Mouse (Mus musculus): ENCODE results near the gene Fam189a2. TPM values are rescaled to one million over a fixed set of nuclear protein-coding genes. Genes with fewer than 3 reads are reported as not detected.

The Fam189a2 gene
- total and polyA plus RNA-seq, 3 experiments = not detected

- Histone ChIP-seq H3K27me3 (ENCODE audit: control insufficient read depth in 1 of 2, insufficient read depth in 2 of 2, low read length in 2 of 2) (no peaks in the 10 kb centered on the region), H3K36me3 (ENCODE audit: control insufficient read depth in 1 of 2, insufficient read depth in 2 of 2, low read length in 2 of 2) (no peaks in the 10 kb centered on the region)
- no peak for DNase-seq (ENCODE audit: low read depth, low spot score)
Measured at GRCm38 (mm10) chr19:24024131-24024530, 6.7 kb downstream of the Fam189a2 start.

GRCm38 (mm10) chr19:24023351-24023750 lies 7.5 kb downstream of the Fam189a2 start:
- no peaks in the 10 kb centered on the region for H3K79me2 ChIP-seq (ENCODE audit: control insufficient read depth, insufficient read depth, low read length, poor library complexity)
- no peaks in the 10 kb centered on the region for H3K36me3 ChIP-seq (ENCODE audit: control insufficient read depth in 1 of 2, insufficient read depth in 2 of 2, low read length in 2 of 2)
- DNase-seq (ENCODE audit: low read depth, low spot score) = no peak
- no peaks in the 10 kb centered on the region for H3K4me1 ChIP-seq (ENCODE audit: control insufficient read depth in 1 of 2, insufficient read depth in 2 of 2, low read length in 2 of 2)
- no peak overlapping the region for H3K27ac ChIP-seq (ENCODE audit: control insufficient read depth, low read depth, low read length)
- no peak overlapping the region for H3K9ac ChIP-seq (ENCODE audit: control insufficient read depth, low read depth, low read length, poor library complexity, severe bottlenecking)
- no peaks in the 10 kb centered on the region for H3K27me3 ChIP-seq (ENCODE audit: control insufficient read depth in 1 of 2, insufficient read depth in 2 of 2, low read length in 2 of 2)
- no peak overlapping the region for H3K4me3 ChIP-seq (ENCODE audit: control insufficient read depth in 1 of 2, insufficient read depth in 1 of 2, low read depth in 2 of 2, low read length in 2 of 2)
- no peaks in the 10 kb centered on the region for H3K9me3 ChIP-seq (replicated peaks; ENCODE audit: insufficient read depth, low read length)
- TF ChIP-seq ELF1 (IDR thresholded peaks at IDR 0.05; ENCODE audit: low read depth, low read length) (no peak), TBP (IDR thresholded peaks at IDR 0.05; ENCODE audit: low read depth, low read length) (no peak), HCFC1 (IDR thresholded peaks at IDR 0.05; ENCODE audit: low read depth, low read length) (no peak), POLR2AphosphoS2 (IDR thresholded peaks at IDR 0.05; ENCODE audit: low read length) (no peak), ZMIZ1 (IDR thresholded peaks at IDR 0.05; ENCODE audit: low read depth, low read length) (no peak), RCOR1 (IDR thresholded peaks at IDR 0.05; ENCODE audit: low read depth, low read length) (no peak), CHD1 (IDR thresholded peaks at IDR 0.05; ENCODE audit: low read depth, low read length) (no peak), UBTF (IDR thresholded peaks at IDR 0.05; ENCODE audit: borderline replicate concordance, insufficient read depth, low read depth, low read length) (no peak), USF1 (IDR thresholded peaks at IDR 0.05; ENCODE audit: low read depth, low read length) (no peak), ZC3H11A (IDR thresholded peaks at IDR 0.05; ENCODE audit: low read depth, low read length) (no peak)

More at GRCm38 (mm10) chr19:24024131-24024530, 6.7 kb downstream of the Fam189a2 start:
- TF ChIP-seq MEF2A (IDR thresholded peaks at IDR 0.05; ENCODE audit: extremely low read depth, insufficient replicate concordance, low read depth, low read length, poor library complexity, severe bottlenecking) (no peak), MAFK (IDR thresholded peaks at IDR 0.05; ENCODE audit: borderline replicate concordance, low read depth, low read length) (no peak), GATA1 (IDR thresholded peaks at IDR 0.05; ENCODE audit: low read depth, low read length) (no peak), UBTF (IDR thresholded peaks at IDR 0.05; ENCODE audit: borderline replicate concordance, insufficient read depth, low read depth, low read length) (no peak), MAZ (IDR thresholded peaks at IDR 0.05; ENCODE audit: low read depth, low read length) (no peak)
- H3K9ac ChIP-seq (ENCODE audit: control insufficient read depth, low read depth, low read length, poor library complexity, severe bottlenecking) = no peak overlapping the region
- no peaks in the 10 kb centered on the region for H3K9me3 ChIP-seq (replicated peaks; ENCODE audit: insufficient read depth, low read length)
- H3K4me1 ChIP-seq (ENCODE audit: control insufficient read depth in 1 of 2, insufficient read depth in 2 of 2, low read length in 2 of 2) = no peaks in the 10 kb centered on the region
- no peaks in the 10 kb centered on the region for H3K79me2 ChIP-seq (ENCODE audit: control insufficient read depth, insufficient read depth, low read length, poor library complexity)
- no peak overlapping the region for H3K27ac ChIP-seq (ENCODE audit: control insufficient read depth, low read depth, low read length)
- no peak overlapping the region for H3K4me3 ChIP-seq (ENCODE audit: control insufficient read depth in 1 of 2, insufficient read depth in 1 of 2, low read depth in 2 of 2, low read length in 2 of 2)

- no peaks in the 10 kb centered on the region for H3K4me1 ChIP-seq (ENCODE audit: control insufficient read depth in 1 of 2, insufficient read depth in 2 of 2, low read length in 2 of 2)
- no peaks in the 10 kb centered on the region for H3K27me3 ChIP-seq (ENCODE audit: control insufficient read depth in 1 of 2, insufficient read depth in 2 of 2, low read length in 2 of 2)
- no peak overlapping the region for H3K4me3 ChIP-seq (ENCODE audit: control insufficient read depth in 1 of 2, insufficient read depth in 1 of 2, low read depth in 2 of 2, low read length in 2 of 2)
- H3K79me2 ChIP-seq (ENCODE audit: control insufficient read depth, insufficient read depth, low read length, poor library complexity) = no peaks in the 10 kb centered on the region
- no peak for DNase-seq (ENCODE audit: low read depth, low spot score)
- H3K9me3 ChIP-seq (replicated peaks; ENCODE audit: insufficient read depth, low read length) = no peaks in the 10 kb centered on the region
- no peak for TF ChIP-seq USF2 (IDR thresholded peaks at IDR 0.05; ENCODE audit: borderline replicate concordance in 1 of 2, insufficient read depth in 1 of 2, low read depth in 1 of 2, low read length in 2 of 2)
- TF ChIP-seq RAD21 (IDR thresholded peaks at IDR 0.05; ENCODE audit: low read depth, low read length) = no peak
- TF ChIP-seq POLR2AphosphoS2 (IDR thresholded peaks at IDR 0.05; ENCODE audit: low read length) = no peak
- no peak for TF ChIP-seq ZC3H11A (IDR thresholded peaks at IDR 0.05; ENCODE audit: low read depth, low read length)
- TF ChIP-seq NELFE (IDR thresholded peaks at IDR 0.05; ENCODE audit: low read depth, low read length) = no peak
- no peak for TF ChIP-seq SIN3A (IDR thresholded peaks at IDR 0.05; ENCODE audit: low read length)
- no peak for TF ChIP-seq TCF12 (IDR thresholded peaks at IDR 0.05; ENCODE audit: low read depth, low read length)
- TF ChIP-seq POLR2AphosphoS5 (IDR thresholded peaks at IDR 0.05; ENCODE audit: borderline replicate concordance, low read depth, low read length) = no peak
- no peak for TF ChIP-seq ZKSCAN1 (IDR thresholded peaks at IDR 0.05; ENCODE audit: low read depth, low read length)
- no peak for TF ChIP-seq MAFK (IDR thresholded peaks at IDR 0.05; ENCODE audit: borderline replicate concordance, low read depth, low read length)
- no peak for TF ChIP-seq MXI1 (IDR thresholded peaks at IDR 0.05; ENCODE audit: low read depth, low read length)
- no peak for TF ChIP-seq ZMIZ1 (IDR thresholded peaks at IDR 0.05; ENCODE audit: low read depth, low read length)
- TF ChIP-seq USF1 (IDR thresholded peaks at IDR 0.05; ENCODE audit: low read depth, low read length) = no peak
- H3K36me3 ChIP-seq (ENCODE audit: control insufficient read depth in 1 of 2, insufficient read depth in 2 of 2, low read length in 2 of 2) = no peaks in the 10 kb centered on the region
- no peak overlapping the region for H3K27ac ChIP-seq (ENCODE audit: control insufficient read depth, low read depth, low read length)
- no peak overlapping the region for H3K9ac ChIP-seq (ENCODE audit: control insufficient read depth, low read depth, low read length, poor library complexity, severe bottlenecking)
Measured at GRCm38 (mm10) chr19:24022771-24023170, 8.0 kb downstream of the Fam189a2 start.

Data from MEL (cell line).